Mouse (Mus musculus): ENCODE measurements around the gene Maats1.

DNA sequence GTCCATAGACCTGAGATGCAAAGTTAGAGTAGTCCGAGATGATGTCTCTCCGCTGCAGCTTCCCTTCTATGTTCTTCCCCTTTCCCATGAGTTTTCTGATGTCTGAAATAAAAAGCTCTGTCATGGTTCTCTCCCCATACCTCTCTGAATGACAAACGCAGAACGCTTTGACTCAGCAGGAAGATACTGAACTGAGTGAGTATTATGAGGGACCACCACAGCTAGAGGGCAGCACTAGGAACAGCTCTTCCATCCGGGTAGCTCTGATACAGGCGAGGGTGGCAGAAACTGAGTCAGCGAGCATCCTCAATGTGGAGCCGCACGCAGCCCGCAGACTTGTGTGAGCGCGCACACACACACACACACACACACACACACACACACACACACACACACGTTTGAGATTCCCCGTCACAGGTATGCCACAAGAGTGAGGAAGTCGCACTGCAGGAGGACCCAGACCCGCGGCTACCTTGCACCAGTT, 20.4 kb downstream of the Maats1 start:
- no peak for TF ChIP-seq POLR2A (IDR thresholded peaks at IDR 0.05; ENCODE audit: insufficient read depth, low read depth, low read length)
- no peak for TF ChIP-seq EP300 (IDR thresholded peaks at IDR 0.05; ENCODE audit: insufficient read depth, low read depth, low read length)
